Mouse (Mus musculus) heart, embryonic 11.5 days (tissue): ENCODE data around the gene Cant1. TPM values are rescaled to one million over a fixed set of nuclear protein-coding genes. Genes with fewer than 3 reads are reported as not detected.
"Not testable (repeated sequence)": the region's sequence is repeated elsewhere in the genome, so short reads cannot be mapped to it uniquely, and the experiment has no call there.

Source experiments
- ATAC-seq: fragments of 200-750 bp; cut with Nextera tagmentation; replicated peaks from 2 replicates; pipeline ENCODE4 v1.8.0; 2017; ENCODE audit warnings: moderate library complexity; ENCODE audit not compliant: insufficient number of reproducible peaks, low FRiP score, low TSS enrichment
- H3K27ac ChIP-seq: fragments of 300-500 bp; sonication (generic); 2 replicates; pipeline ENCODE4 v1.5.1; 2014; ENCODE audit warnings: mild to moderate bottlenecking, low read depth, low read length
- H3K27me3 ChIP-seq: fragments of 300-500 bp; sonication (generic); 2 replicates; pipeline ENCODE4 v1.6.1; 2014; ENCODE audit warnings: mild to moderate bottlenecking, low read length, mixed read lengths; ENCODE audit not compliant: control insufficient read depth, insufficient read depth
- H3K36me3 ChIP-seq: fragments of 300-500 bp; sonication (generic); 2 replicates; pipeline ENCODE4 v1.6.1; 2014; ENCODE audit warnings: mild to moderate bottlenecking, low read length, moderate library complexity, mixed read lengths; ENCODE audit not compliant: control insufficient read depth, insufficient read depth
- H3K4me1 ChIP-seq: fragments of 300-500 bp; sonication (generic); 2 replicates; pipeline ENCODE4 v1.6.1; 2014; ENCODE audit warnings: low read length; ENCODE audit not compliant: control insufficient read depth, insufficient read depth
- H3K4me2 ChIP-seq: fragments of 300-500 bp; sonication (generic); 2 replicates; pipeline ENCODE4 v1.6.1; 2014; ENCODE audit warnings: mild to moderate bottlenecking, moderate library complexity
- H3K4me3 ChIP-seq: fragments of 300-500 bp; sonication (generic); 2 replicates; pipeline ENCODE4 v1.5.1; 2014; ENCODE audit warnings: low read depth, low read length
- H3K9ac ChIP-seq: fragments of 300-500 bp; sonication (generic); 2 replicates; pipeline ENCODE4 v1.6.1; 2014; ENCODE audit warnings: mild to moderate bottlenecking, low read depth, low read length, moderate library complexity
- H3K9me3 ChIP-seq: fragments of 300-500 bp; sonication (generic); replicated peaks from 2 replicates; pipeline ENCODE4 v1.6.1; 2016; ENCODE audit warnings: low read length; ENCODE audit not compliant: control insufficient read depth
- WGBS: fragments of 180-500 bp; shearing (Covaris S2); extraction: QIAGEN DNeasy Blood & Tissue Kit; methylation state at CpG from one replicate; pipeline ENCODE4 v1.1.7; 2014; ENCODE audit not compliant: insufficient replicate concordance; 5-methylcytosine and 5-hydroxymethylcytosine counted together
- polyA plus RNA-seq: library from polyadenylated mRNA; unstranded; fragments of >200 nt; fragmentation: Nextera tagmentation; extraction: Ambion mirVana; gene quantifications from 2 replicates; pipeline ENCODE4 v1.2.1, GENCODE M21; 2014

The Cant1 gene
- polyA plus RNA-seq, 1 experiment from 2014 or later, result 16.0 TPM

GRCm38 (mm10) chr11:118376323-118376722 is 42.6 kb downstream of the Cant1 start:
- not testable (repeated sequence) for H3K4me1 ChIP-seq, H3K9me3 ChIP-seq, ATAC-seq, H3K9ac ChIP-seq, H3K27me3 ChIP-seq, H3K4me3 ChIP-seq, H3K36me3 ChIP-seq, H3K27ac ChIP-seq, H3K4me2 ChIP-seq

- Histone ChIP-seq H3K9ac (no peak overlapping the region), H3K27ac (no peak overlapping the region), H3K4me2 (no peak overlapping the region), H3K36me3 (no peaks in the 10 kb centered on the region), H3K4me3 (no peak overlapping the region), H3K9me3 (no peaks in the 10 kb centered on the region), H3K27me3 (peaks cover 3% of the 10 kb centered on the region; the same call in 1 of the 2 replicates), H3K4me1 (peaks cover 5% of the 10 kb centered on the region)
- WGBS, result 76% methylated on average over 5 of the region's 5 CpGs
- ATAC-seq, result no peak
Observed at GRCm38 (mm10) chr11:118375881-118376280, 43.0 kb downstream of the Cant1 start.

- ATAC-seq, result no peak
- 86% methylated on average over 8 of the region's 8 CpGs for WGBS
- Histone ChIP-seq H3K36me3 (no peaks in the 10 kb centered on the region), H3K27me3 (peaks cover 3% of the 10 kb centered on the region; the same call in 1 of the 2 replicates), H3K4me3 (no peak overlapping the region), H3K4me1 (peaks cover 5% of the 10 kb centered on the region), H3K9ac (no peak overlapping the region), H3K4me2 (no peak overlapping the region), H3K27ac (no peak overlapping the region), H3K9me3 (no peaks in the 10 kb centered on the region)
Observed at GRCm38 (mm10) chr11:118375461-118375860, 43.4 kb downstream of the Cant1 start.

GRCm38 (mm10) chr11:118375006-118375405 is 43.9 kb downstream of the Cant1 start:
- peaks cover 3% of the 10 kb centered on the region; the same call in 1 of the 2 replicates for H3K27me3 ChIP-seq
- H3K9me3 ChIP-seq, result no peaks in the 10 kb centered on the region
- no peak for ATAC-seq
- no peak overlapping the region for H3K4me2 ChIP-seq
- H3K9ac ChIP-seq, result no peak overlapping the region
- no peak overlapping the region for H3K27ac ChIP-seq
- H3K4me1 ChIP-seq, result peaks cover 5% of the 10 kb centered on the region
- no peak overlapping the region for H3K4me3 ChIP-seq
- H3K36me3 ChIP-seq, result no peaks in the 10 kb centered on the region

- H3K9ac ChIP-seq, result no peak overlapping the region
- ATAC-seq, result no peak
- 62% methylated on average over 5 of the region's 5 CpGs for WGBS
Observed at GRCm38 (mm10) chr11:118374506-118374905, 44.4 kb downstream of the Cant1 start.

GRCm38 (mm10) chr11:118372641-118373040 is 46.2 kb downstream of the Cant1 start:
- H3K4me1 ChIP-seq, result no peaks in the 10 kb centered on the region
- H3K4me3 ChIP-seq, result no peak overlapping the region
- 54% methylated on average over 7 of the region's 7 CpGs for WGBS
- H3K9me3 ChIP-seq, result no peaks in the 10 kb centered on the region
- no peak overlapping the region for H3K9ac ChIP-seq
- H3K4me2 ChIP-seq, result no peak overlapping the region
- H3K27me3 ChIP-seq, result peaks cover 3% of the 10 kb centered on the region; the same call in 1 of the 2 replicates
- ATAC-seq, result no peak
- no peaks in the 10 kb centered on the region for H3K36me3 ChIP-seq
- no peak overlapping the region for H3K27ac ChIP-seq

More at GRCm38 (mm10) chr11:118374506-118374905, 44.4 kb downstream of the Cant1 start:
- Histone ChIP-seq H3K9me3 (no peaks in the 10 kb centered on the region), H3K36me3 (no peaks in the 10 kb centered on the region), H3K4me2 (no peak overlapping the region), H3K27me3 (peaks cover 3% of the 10 kb centered on the region; the same call in 1 of the 2 replicates), H3K4me3 (no peak overlapping the region), H3K27ac (no peak overlapping the region), H3K4me1 (peaks cover 4% of the 10 kb centered on the region)

GRCm38 (mm10) chr11:118371876-118372275 is 47.0 kb downstream of the Cant1 start:
- Histone ChIP-seq H3K9me3 (no peaks in the 10 kb centered on the region), H3K4me2 (no peak overlapping the region), H3K27ac (no peak overlapping the region), H3K36me3 (no peaks in the 10 kb centered on the region), H3K4me3 (no peak overlapping the region), H3K4me1 (no peaks in the 10 kb centered on the region), H3K9ac (no peak overlapping the region), H3K27me3 (peaks cover 3% of the 10 kb centered on the region; the same call in 1 of the 2 replicates)
- no peak for ATAC-seq
- 80% methylated on average over 7 of the region's 7 CpGs for WGBS

GRCm38 (mm10) chr11:118369657-118370056 is 49.2 kb downstream of the Cant1 start:
- 66% methylated on average over 8 of the region's 8 CpGs for WGBS
- H3K9ac ChIP-seq, result no peak overlapping the region
- ATAC-seq, result no peak

GRCm38 (mm10) chr11:118369251-118369650 is 49.6 kb downstream of the Cant1 start:
- ATAC-seq, result no peak
- Histone ChIP-seq H3K9ac (no peak overlapping the region), H3K36me3 (no peaks in the 10 kb centered on the region), H3K9me3 (no peaks in the 10 kb centered on the region), H3K4me3 (no peak overlapping the region), H3K27me3 (peaks cover 3% of the 10 kb centered on the region; the same call in 1 of the 2 replicates), H3K4me1 (peaks cover 9% of the 10 kb centered on the region), H3K4me2 (no peak overlapping the region), H3K27ac (no peak overlapping the region)
- 68% methylated on average over 5 of the region's 5 CpGs for WGBS

More at GRCm38 (mm10) chr11:118369657-118370056, 49.2 kb downstream of the Cant1 start:
- Histone ChIP-seq H3K36me3 (no peaks in the 10 kb centered on the region), H3K4me3 (no peak overlapping the region), H3K4me1 (peaks cover 9% of the 10 kb centered on the region), H3K27me3 (peaks cover 3% of the 10 kb centered on the region; the same call in 1 of the 2 replicates), H3K9me3 (no peaks in the 10 kb centered on the region), H3K27ac (no peak overlapping the region), H3K4me2 (no peak overlapping the region)
